Mouse (Mus musculus) CD4-positive helper T cell, adult 2 months (primary cell): ENCODE data around the gene Gdf11.

Experiments used
- DNase-seq: peaks from one replicate; pipeline ENCODE4 v3.0.0-alpha.2; 2012; ENCODE audit warnings: low read depth, missing footprints, low spot score

Gdf11 gene

GRCm38 (mm10) chr10:128895952-128896693 lies 4.6 kb upstream of the Gdf11 start:
- no peak for DNase-seq

GRCm38 (mm10) chr10:128895437-128895836 lies 3.9 kb upstream of the Gdf11 start:
- DNase-seq = peak; percentile 82

- DNase-seq = peak; percentile 37
Measured at GRCm38 (mm10) chr10:128892246-128892645, 728 bp upstream of the Gdf11 start.

GRCm38 (mm10) chr10:128890383-128891295 lies 879 bp downstream of the Gdf11 start:
- peak; percentile 36 for DNase-seq

- peak; percentile 17 for DNase-seq
Measured at GRCm38 (mm10) chr10:128889846-128890245, 1.7 kb downstream of the Gdf11 start.

GRCm38 (mm10) chr10:128888941-128889827 lies 2.3 kb downstream of the Gdf11 start:
- DNase-seq = no peak

- no peak for DNase-seq
Measured at GRCm38 (mm10) chr10:128882067-128882466, 9.5 kb downstream of the Gdf11 start.

- DNase-seq = no peak
Measured at GRCm38 (mm10) chr10:128878811-128879210, 12.7 kb downstream of the Gdf11 start.

- DNase-seq = no peak
Measured at GRCm38 (mm10) chr10:128878291-128878690, 13.2 kb downstream of the Gdf11 start.

- DNase-seq = no peak
Measured at GRCm38 (mm10) chr10:128870341-128870740, 21.2 kb downstream of the Gdf11 start.

GRCm38 (mm10) chr10:128866518-128866917 lies 25.0 kb downstream of the Gdf11 start:
- no peak for DNase-seq

- DNase-seq = peak; percentile 9
Measured at GRCm38 (mm10) chr10:128866042-128866441, 25.5 kb downstream of the Gdf11 start.

GRCm38 (mm10) chr10:128861176-128861575 lies 30.3 kb downstream of the Gdf11 start:
- no peak for DNase-seq

GRCm38 (mm10) chr10:128850339-128850738 lies 41.2 kb downstream of the Gdf11 start:
- DNase-seq = no peak

- no peak for DNase-seq
Measured at GRCm38 (mm10) chr10:128848426-128848825, 43.1 kb downstream of the Gdf11 start.

GRCm38 (mm10) chr10:128846664-128847063 lies 44.9 kb downstream of the Gdf11 start:
- no peak for DNase-seq

GRCm38 (mm10) chr10:128845516-128845915 lies 46.0 kb downstream of the Gdf11 start:
- DNase-seq = peak; percentile 11

- no peak for DNase-seq
Measured at GRCm38 (mm10) chr10:128843260-128843659, 48.3 kb downstream of the Gdf11 start.

- DNase-seq = no peak
Measured at GRCm38 (mm10) chr10:128840612-128841011, 50.9 kb downstream of the Gdf11 start.

- DNase-seq = no peak
Measured at GRCm38 (mm10) chr10:128839434-128839833, 52.1 kb downstream of the Gdf11 start.

GRCm38 (mm10) chr10:128837400-128837799 lies 54.1 kb downstream of the Gdf11 start:
- DNase-seq = no peak
